In the genomic region with DNA sequence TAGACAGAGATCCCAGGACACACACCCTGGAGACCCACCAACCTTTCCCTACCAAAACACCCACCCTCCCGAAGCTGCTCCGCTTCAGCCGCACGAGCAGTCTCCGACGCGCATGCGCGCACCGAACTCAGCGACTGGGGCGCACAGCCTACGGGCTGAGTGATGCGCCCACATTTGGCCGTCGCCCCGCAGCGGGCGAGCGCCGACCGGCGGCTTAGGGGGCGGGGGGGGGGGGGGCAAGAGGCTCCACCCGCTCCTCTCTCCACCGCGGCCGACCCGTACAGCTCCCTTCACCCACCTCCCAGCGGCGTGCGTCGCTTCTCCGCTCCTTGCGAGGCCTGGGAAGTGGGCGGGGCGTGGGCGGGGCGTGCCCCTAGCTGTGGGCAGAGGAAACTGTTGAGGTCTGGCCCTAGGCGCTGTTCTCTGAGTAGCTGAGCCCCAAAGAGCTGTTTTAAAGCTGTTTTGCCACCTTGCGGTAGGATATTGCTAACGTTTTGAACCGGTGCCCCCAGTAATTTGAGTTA, we compare ENCODE assay signal across 8 mouse cellular contexts. TPM values are rescaled to one million over a fixed set of nuclear protein-coding genes. Genes with fewer than 3 reads are reported as not detected.
DNase-seq lines count a peak whose midpoint lies in the region; ATAC-seq lines count a peak whose summit lies in the region.

A gene (minus strand): TSS at position 356 of the 524 bp plus-strand sequence.

- peak within 1 kb of the TSS; percentile 52 for H3K4me2 ChIP-seq in hindbrain, embryonic 13.5 days

- peak; percentile 97 for DNase-seq in Muller cell, postnatal 12 days (ENCODE audit: inconsistent ontology term)
- peak; percentile 89 for DNase-seq in cerebellum, adult 9-11 months
- peak; percentile 70 to 79 for DNase-seq in frontal cortex, postnatal 10 days (ENCODE audit: low spot score in 2 of 2)
- DNase-seq in layer of hippocampus, postnatal 25 days (ENCODE audit: extremely low spot score in 1 of 2, low spot score in 1 of 2), result peak; percentile 63 to 80
- DNase-seq in lung, postnatal 25 days (ENCODE audit: low spot score), result peak; percentile 83
- DNase-seq in retina, embryonic 14.5 days (ENCODE audit: low spot score), result peak; percentile 92
- peak; percentile 92 for DNase-seq in thymus, postnatal 4 days

- H3K4me1 ChIP-seq in hindbrain, embryonic 13.5 days (replicated peaks), result peaks cover 9% of the 10 kb centered on the region

- H3K27ac ChIP-seq in hindbrain, embryonic 13.5 days, result peak within 1 kb of the TSS; percentile 89

- peak within 1 kb of the TSS; percentile 58 for H3K4me3 ChIP-seq in hindbrain, embryonic 13.5 days

- H3K27me3 ChIP-seq in hindbrain, embryonic 13.5 days, result no peaks in the 10 kb centered on the region

- peaks cover 11% of the 10 kb centered on the region for H3K36me3 ChIP-seq in hindbrain, embryonic 13.5 days

- WGBS in hindbrain, embryonic 13.5 days, result under 1% methylated on average over 37 of the region's 43 CpGs

- no peaks in the 10 kb centered on the region for H3K9me3 ChIP-seq in hindbrain, embryonic 13.5 days

- peak; percentile 98 for ATAC-seq in hindbrain, embryonic 13.5 days (ENCODE audit: low FRiP score)

- H3K9ac ChIP-seq in hindbrain, embryonic 13.5 days, result peak within 1 kb of the TSS; percentile 73

RNA-seq across cellular contexts. Expression of the gene that starts here (rescaled TPM):
- polyA plus RNA-seq in hindbrain, embryonic 13.5 days (2015; fragmentation: Nextera tagmentation; extraction: Ambion mirVana), result 9.5 and 10.4 TPM in 2 replicates
- 1 to 10 TPM; 2.5 to 2.8 TPM for total RNA-seq in layer of hippocampus, postnatal 25 days (2021)

Comparison
In these comparisons a context has a peak if more than half of its experiments do, and no peak if none do; other contexts are left out.
1. Peak in every context shown above with its lines: DNase-seq, ATAC-seq, H3K4me3 ChIP-seq and H3K27ac ChIP-seq.